Mouse (Mus musculus) heart, postnatal 0 days (tissue): ENCODE measurements around the gene Tead3.

ENCODE experiments used
- CTCF ChIP-seq: IDR thresholded peaks from 2 replicates; pipeline ENCODE4 v1.5.1; 2016; ENCODE audit warnings: antibody characterized with exemption, control low read depth, low read depth
- EP300 ChIP-seq: IDR thresholded peaks from 2 replicates; pipeline ENCODE4 v1.6.1; 2016; ENCODE audit warnings: antibody characterized with exemption, low read depth

DNA sequence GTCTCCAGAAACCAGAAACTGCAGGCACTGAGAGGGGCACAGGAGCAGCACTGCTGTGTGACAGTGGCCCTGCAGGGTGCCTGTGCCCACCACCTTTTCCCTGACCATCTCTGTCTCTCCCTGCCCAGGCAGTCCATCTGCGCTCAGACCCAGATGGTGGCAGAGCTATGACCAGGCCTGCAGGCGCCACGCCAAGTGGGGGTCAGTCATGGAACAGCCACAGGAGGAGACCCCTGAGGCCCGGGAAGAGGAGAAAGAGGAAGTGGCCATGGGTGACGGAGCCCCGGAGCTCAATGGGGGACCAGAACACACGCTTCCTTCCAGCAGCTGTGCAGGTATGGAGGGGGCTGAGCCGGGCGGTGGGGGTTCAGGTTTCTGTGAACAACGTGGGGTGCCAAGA, 64.5 kb downstream of the Tead3 start:
- TF ChIP-seq CTCF (no peak), EP300 (no peak)
